19 mouse cellular contexts compared by ENCODE assay signal in the genomic region with DNA sequence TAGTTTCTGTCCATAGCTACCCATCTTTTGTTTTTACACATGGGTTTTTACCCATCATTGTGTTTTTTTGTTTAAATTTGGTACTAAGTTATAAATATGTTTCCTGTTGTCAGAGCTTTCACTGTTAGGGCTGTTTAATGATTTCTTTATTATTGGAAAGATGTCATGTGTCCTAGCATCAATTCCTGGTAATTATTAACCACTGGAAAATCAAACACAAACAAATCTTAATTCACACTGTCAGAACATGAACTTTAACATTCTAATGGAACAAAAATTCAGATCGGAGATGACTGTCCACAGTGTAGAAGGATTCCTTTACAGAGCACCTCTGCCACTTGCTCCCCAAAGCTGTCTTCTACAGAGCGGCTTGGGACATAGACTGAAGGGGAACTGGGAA. TPM values are rescaled to one million over a fixed set of nuclear protein-coding genes. Genes with fewer than 3 reads are reported as not detected.
DNase-seq lines count a peak whose midpoint lies in the region; ATAC-seq and TF ChIP-seq lines count a peak whose summit lies in the region.
"Had no signal": no experiment of that assay in that cellular context is flagged by ENCODE, and none has a peak within 500 bp of the region (broad histone marks: within the 10 kb centered on the region; RNA-seq: fewer than 3 reads in every experiment).

No protein-coding gene starts in this region.

- no peaks in the 10 kb centered on the region for H3K36me3 ChIP-seq in liver, embryonic 15.5 days (replicated peaks)
- H3K36me3 ChIP-seq in liver, embryonic 12.5 days, result no peaks in the 10 kb centered on the region
- no peaks in the 10 kb centered on the region for H3K36me3 ChIP-seq in liver, postnatal 0 days (replicated peaks; ENCODE audit: insufficient read depth, low read length)
- H3K36me3 ChIP-seq: embryonic facial prominence, embryonic 10.5 days; embryonic facial prominence, embryonic 12.5 days; forebrain, embryonic 15.5 days had no signal

- TF ChIP-seq CTCF in liver, postnatal 0 days (IDR thresholded peaks at IDR 0.05; ENCODE audit: low read depth), result no peak

- H3K4me2 ChIP-seq in liver, embryonic 15.5 days, result no peak overlapping the region
- H3K4me2 ChIP-seq in liver, embryonic 12.5 days, result no peak overlapping the region
- no peak overlapping the region for H3K4me2 ChIP-seq in liver, postnatal 0 days (ENCODE audit: low read depth, low read length)
- H3K4me2 ChIP-seq: embryonic facial prominence, embryonic 12.5 days; forebrain, embryonic 13.5 days; forebrain, embryonic 15.5 days had no signal

- peak overlapping the region; percentile 14; the same call in 1 of the 2 replicates for H3K27ac ChIP-seq in liver, embryonic 15.5 days (replicated peaks)
- no peak overlapping the region for H3K27ac ChIP-seq in liver, embryonic 12.5 days
- H3K27ac ChIP-seq in liver, postnatal 0 days (ENCODE audit: low read depth), result peak overlapping the region; percentile 88
- H3K27ac ChIP-seq: embryonic facial prominence, embryonic 10.5 days; embryonic facial prominence, embryonic 12.5 days; forebrain, embryonic 13.5 days; forebrain, embryonic 15.5 days had no signal

- no peaks in the 10 kb centered on the region for H3K27me3 ChIP-seq in liver, embryonic 15.5 days
- H3K27me3 ChIP-seq in liver, embryonic 12.5 days (replicated peaks), result no peaks in the 10 kb centered on the region
- H3K27me3 ChIP-seq in liver, postnatal 0 days (ENCODE audit: insufficient read depth, low read length), result no peaks in the 10 kb centered on the region
- H3K27me3 ChIP-seq: embryonic facial prominence, embryonic 12.5 days; forebrain, embryonic 13.5 days; forebrain, embryonic 15.5 days had no signal

- no peak for ATAC-seq in liver, embryonic 15.5 days (ENCODE audit: insufficient read depth)
- ATAC-seq in liver, embryonic 12.5 days, result no peak
- ATAC-seq in liver, postnatal 0 days, result no peak
- ATAC-seq: forebrain, embryonic 13.5 days; forebrain, embryonic 15.5 days had no signal

- DNase-seq in kidney, adult 9 months, result peak; percentile 70
- DNase-seq in kidney, postnatal 14 days, result no peak
- no peak for DNase-seq in liver, postnatal 0 days
- no peak for DNase-seq in adipocyte (ENCODE audit: low spot score)
- DNase-seq: adrenal gland, adult 8-10 months; adrenal gland, postnatal 14 days; adrenal gland, postnatal 36 days; cerebellum, adult 11-12 months; cerebellum, adult 2 months; cerebellum, adult 9-10 months; cerebellum, postnatal 10 days; cerebellum, postnatal 25 days had no signal

- WGBS in liver, embryonic 15.5 days (ENCODE audit: insufficient replicate concordance), result 68% methylated on average over 2 of the region's 2 CpGs
- WGBS in liver, embryonic 12.5 days (ENCODE audit: insufficient replicate concordance), result 76% methylated on average over 2 of the region's 2 CpGs
- WGBS in liver, postnatal 0 days (ENCODE audit: insufficient replicate concordance), result 78% methylated on average over 2 of the region's 2 CpGs

- TF ChIP-seq EP300 in liver, postnatal 0 days (IDR thresholded peaks at IDR 0.05; ENCODE audit: low read depth), result no peak

- H3K4me3 ChIP-seq in liver, embryonic 15.5 days (replicated peaks), result no peak overlapping the region
- H3K4me3 ChIP-seq in liver, embryonic 12.5 days, result no peak overlapping the region
- H3K4me3 ChIP-seq in liver, postnatal 0 days (ENCODE audit: low read depth, low read length), result no peak overlapping the region
- H3K4me3 ChIP-seq: embryonic facial prominence, embryonic 10.5 days; embryonic facial prominence, embryonic 12.5 days; forebrain, embryonic 13.5 days; forebrain, embryonic 15.5 days had no signal

- H3K9me3 ChIP-seq in liver, embryonic 15.5 days (replicated peaks), result no peaks in the 10 kb centered on the region
- H3K9me3 ChIP-seq in liver, embryonic 12.5 days (replicated peaks), result no peaks in the 10 kb centered on the region
- no peaks in the 10 kb centered on the region for H3K9me3 ChIP-seq in liver, postnatal 0 days (ENCODE audit: low read length)
- H3K9me3 ChIP-seq: embryonic facial prominence, embryonic 10.5 days; embryonic facial prominence, embryonic 12.5 days; forebrain, embryonic 13.5 days; forebrain, embryonic 15.5 days had no signal

- H3K9ac ChIP-seq in liver, embryonic 15.5 days, result no peak overlapping the region
- no peak overlapping the region for H3K9ac ChIP-seq in liver, embryonic 12.5 days
- H3K9ac ChIP-seq in liver, postnatal 0 days (replicated peaks), result no peak overlapping the region
- H3K9ac ChIP-seq: embryonic facial prominence, embryonic 12.5 days; forebrain, embryonic 13.5 days; forebrain, embryonic 15.5 days had no signal

- no peaks in the 10 kb centered on the region; the same call in 1 of the 2 replicates for H3K4me1 ChIP-seq in liver, embryonic 15.5 days (replicated peaks)
- H3K4me1 ChIP-seq in liver, embryonic 12.5 days, result 0 out of 2 replicates have a peak, but pooled peaks cover 5% of the 10 kb centered on the region
- H3K4me1 ChIP-seq in liver, postnatal 0 days (ENCODE audit: insufficient read depth), result peaks cover 9% of the 10 kb centered on the region; the same call in 1 of the 2 replicates
- H3K4me1 ChIP-seq: embryonic facial prominence, embryonic 12.5 days; forebrain, embryonic 13.5 days; forebrain, embryonic 15.5 days had no signal

RNA-seq across cellular contexts. Expression of gene Lamb3, which starts 2.1 kb away (rescaled TPM):
- polyA plus RNA-seq in liver, embryonic 15.5 days (2015; fragmentation: Nextera tagmentation; extraction: Ambion mirVana), result 0.63 and 0.75 TPM in 2 replicates
- 0.04 and 0.25 TPM in 2 replicates for polyA plus RNA-seq in liver, embryonic 12.5 days (2016; fragmentation: Nextera tagmentation; extraction: Ambion mirVana)
- 1.3 and 1.5 TPM in 2 replicates for polyA plus RNA-seq in liver, postnatal 0 days (2015; fragmentation: Nextera tagmentation; extraction: Ambion mirVana)

RNA-seq across cellular contexts. Expression of gene Traf3ip3, which starts 3.9 kb away (rescaled TPM):
- 7.5 and 10.2 TPM in 2 replicates for polyA plus RNA-seq in liver, embryonic 15.5 days (2015; fragmentation: Nextera tagmentation; extraction: Ambion mirVana)
- 7.0 and 8.6 TPM in 2 replicates for polyA plus RNA-seq in liver, embryonic 12.5 days (2016; fragmentation: Nextera tagmentation; extraction: Ambion mirVana)
- 8.3 and 9.1 TPM in 2 replicates for polyA plus RNA-seq in liver, postnatal 0 days (2015; fragmentation: Nextera tagmentation; extraction: Ambion mirVana)

RNA-seq across cellular contexts. Expression of gene A130010J15Rik, which starts 37.6 kb away (rescaled TPM):
- polyA plus RNA-seq in liver, embryonic 15.5 days (2015; fragmentation: Nextera tagmentation; extraction: Ambion mirVana), result 3.8 and 3.9 TPM in 2 replicates
- polyA plus RNA-seq in liver, embryonic 12.5 days (2016; fragmentation: Nextera tagmentation; extraction: Ambion mirVana), result 6.9 and 7.7 TPM in 2 replicates
- 4.8 and 6.2 TPM in 2 replicates for polyA plus RNA-seq in liver, postnatal 0 days (2015; fragmentation: Nextera tagmentation; extraction: Ambion mirVana)

RNA-seq across cellular contexts. Expression of gene Irf6, which starts 52.5 kb away (rescaled TPM):
- polyA plus RNA-seq in liver, embryonic 15.5 days (2015; fragmentation: Nextera tagmentation; extraction: Ambion mirVana), result 2.4 and 2.6 TPM in 2 replicates
- polyA plus RNA-seq in liver, embryonic 12.5 days (2016; fragmentation: Nextera tagmentation; extraction: Ambion mirVana), result 2.6 and 2.8 TPM in 2 replicates
- 6.5 and 9.7 TPM in 2 replicates for polyA plus RNA-seq in liver, postnatal 0 days (2015; fragmentation: Nextera tagmentation; extraction: Ambion mirVana)

RNA-seq across cellular contexts. Expression of gene Hsd11b1, which starts 58.4 kb away (rescaled TPM):
- polyA plus RNA-seq in liver, embryonic 15.5 days (2015; fragmentation: Nextera tagmentation; extraction: Ambion mirVana), result 12.7 and 19.5 TPM in 2 replicates
- 0.89 and 1.2 TPM in 2 replicates for polyA plus RNA-seq in liver, embryonic 12.5 days (2016; fragmentation: Nextera tagmentation; extraction: Ambion mirVana)
- 252 and 257 TPM in 2 replicates for polyA plus RNA-seq in liver, postnatal 0 days (2015; fragmentation: Nextera tagmentation; extraction: Ambion mirVana)
- polyA plus RNA-seq: forebrain, embryonic 11.5 days had no signal
